Mouse (Mus musculus) hindbrain, embryonic 12.5 days (tissue): ENCODE results near the gene Wfdc13. TPM values are rescaled to one million over a fixed set of nuclear protein-coding genes. Genes with fewer than 3 reads are reported as not detected.

Source experiments
- ATAC-seq: fragments of 200-750 bp; cut with Nextera tagmentation; 2 replicates; pipeline ENCODE4 v1.8.0; 2017; ENCODE audit warnings: moderate TSS enrichment; ENCODE audit not compliant: low FRiP score
- H3K27ac ChIP-seq: fragments of 300-500 bp; sonication (generic); 2 replicates; pipeline ENCODE4 v1.5.1; 2016; ENCODE audit warnings: mild to moderate bottlenecking
- H3K27me3 ChIP-seq: fragments of 300-500 bp; sonication (generic); 2 replicates; pipeline ENCODE4 v1.6.1; 2016; ENCODE audit warnings: mild to moderate bottlenecking
- H3K36me3 ChIP-seq: fragments of 300-500 bp; sonication (generic); 2 replicates; pipeline ENCODE4 v1.6.1; 2016; ENCODE audit warnings: mild to moderate bottlenecking
- H3K4me1 ChIP-seq: fragments of 300-500 bp; sonication (generic); 2 replicates; pipeline ENCODE4 v1.6.1; 2016
- H3K4me2 ChIP-seq: fragments of 300-500 bp; sonication (generic); replicated peaks from 2 replicates; pipeline ENCODE4 v1.6.1; 2016; ENCODE audit warnings: mild to moderate bottlenecking
- H3K4me3 ChIP-seq: fragments of 300-500 bp; sonication (generic); 2 replicates; pipeline ENCODE4 v1.5.1; 2016; ENCODE audit warnings: mild to moderate bottlenecking
- H3K9ac ChIP-seq: fragments of 300-500 bp; sonication (generic); 2 replicates; pipeline ENCODE4 v1.6.1; 2016; ENCODE audit warnings: mild to moderate bottlenecking, moderate library complexity
- H3K9me3 ChIP-seq: fragments of 300-500 bp; sonication (generic); replicated peaks from 2 replicates; pipeline ENCODE4 v1.6.1; 2016; ENCODE audit warnings: mild to moderate bottlenecking
- WGBS: fragments of 180-500 bp; shearing (Covaris S2); methylation state at CpG from one replicate; pipeline ENCODE4 v1.1.7; 2016; 5-methylcytosine and 5-hydroxymethylcytosine counted together
- polyA plus RNA-seq: library from polyadenylated mRNA; unstranded; fragments of >200 nt; fragmentation: Nextera tagmentation; extraction: Ambion mirVana; gene quantifications from 2 replicates; pipeline ENCODE4 v1.2.1, GENCODE M21; 2016

Wfdc13 gene
- polyA plus RNA-seq, 1 experiment from 2014 or later = not detected

- H3K4me2 ChIP-seq = no peak overlapping the region
- no peak overlapping the region for H3K27ac ChIP-seq
- no peak overlapping the region for H3K4me3 ChIP-seq
- WGBS = 28% methylated on average over 6 of the region's 6 CpGs
- no peaks in the 10 kb centered on the region for H3K9me3 ChIP-seq
- H3K27me3 ChIP-seq = no peaks in the 10 kb centered on the region
- H3K36me3 ChIP-seq = no peaks in the 10 kb centered on the region
- no peak overlapping the region for H3K9ac ChIP-seq
- H3K4me1 ChIP-seq = no peaks in the 10 kb centered on the region
- no peak for ATAC-seq
These were observed 41.1 kb downstream of the Wfdc13 start for GRCm38 (mm10) chr2:164725895-164726619.

- H3K36me3 ChIP-seq = no peaks in the 10 kb centered on the region
- no peaks in the 10 kb centered on the region for H3K9me3 ChIP-seq
- H3K27me3 ChIP-seq = no peaks in the 10 kb centered on the region
- no peak overlapping the region for H3K27ac ChIP-seq
- no peaks in the 10 kb centered on the region for H3K4me1 ChIP-seq
- WGBS = 78% methylated on average over 5 of the region's 5 CpGs
- H3K4me3 ChIP-seq = no peak overlapping the region
- no peak overlapping the region for H3K9ac ChIP-seq
- no peak overlapping the region for H3K4me2 ChIP-seq
- ATAC-seq = no peak
These were observed 46.8 kb downstream of the Wfdc13 start for GRCm38 (mm10) chr2:164731719-164732118.

GRCm38 (mm10) chr2:164733259-164733658, 48.4 kb downstream of the Wfdc13 start:
- no peak overlapping the region for H3K4me3 ChIP-seq
- H3K27me3 ChIP-seq = no peaks in the 10 kb centered on the region
- no peak overlapping the region for H3K27ac ChIP-seq
- H3K9me3 ChIP-seq = no peaks in the 10 kb centered on the region
- no peak for ATAC-seq
- no peak overlapping the region for H3K9ac ChIP-seq
- H3K36me3 ChIP-seq = no peaks in the 10 kb centered on the region
- no peaks in the 10 kb centered on the region for H3K4me1 ChIP-seq
- 90% methylated on average over 2 of the region's 2 CpGs for whole genome bisulfite sequencing
- no peak overlapping the region for H3K4me2 ChIP-seq

- no peaks in the 10 kb centered on the region for H3K9me3 ChIP-seq
- no peak overlapping the region for H3K4me3 ChIP-seq
- WGBS = 84% methylated on average over 5 of the region's 5 CpGs
- no peaks in the 10 kb centered on the region for H3K4me1 ChIP-seq
- no peak for ATAC-seq
- H3K4me2 ChIP-seq = no peak overlapping the region
- no peaks in the 10 kb centered on the region for H3K27me3 ChIP-seq
- no peak overlapping the region for H3K27ac ChIP-seq
- H3K9ac ChIP-seq = no peak overlapping the region
- H3K36me3 ChIP-seq = no peaks in the 10 kb centered on the region
These were observed 49.9 kb downstream of the Wfdc13 start for GRCm38 (mm10) chr2:164734839-164735238.

- no peaks in the 10 kb centered on the region for H3K9me3 ChIP-seq
- 93% methylated on average over 5 of the region's 5 CpGs for WGBS
- H3K4me3 ChIP-seq = no peak overlapping the region
- no peaks in the 10 kb centered on the region for H3K36me3 ChIP-seq
- no peak for ATAC-seq
- no peak overlapping the region for H3K27ac ChIP-seq
- no peak overlapping the region for H3K9ac ChIP-seq
- no peaks in the 10 kb centered on the region for H3K27me3 ChIP-seq
- H3K4me2 ChIP-seq = no peak overlapping the region
- H3K4me1 ChIP-seq = no peaks in the 10 kb centered on the region
These were observed 50.5 kb downstream of the Wfdc13 start for GRCm38 (mm10) chr2:164735446-164735845.

Other genes starting within 250 kb of the Wfdc13 start
- 17.6 and 18.8 TPM in 2 replicates for gene Sdc4, start 241.2 kb upstream of the Wfdc13 start, polyA plus RNA-seq
- 65.1 and 71.5 TPM in 2 replicates for gene Sys1, start 228.1 kb upstream of the Wfdc13 start, polyA plus RNA-seq
- 1.2 and 5.7 TPM in 2 replicates for gene Gm20458, start 224.1 kb upstream of the Wfdc13 start, polyA plus RNA-seq
- gene Trp53tg5, start 211.4 kb upstream of the Wfdc13 start, polyA plus RNA-seq = not detected in 2 replicates
- gene Dbndd2, start 199.0 kb upstream of the Wfdc13 start, polyA plus RNA-seq = 5.1 and 7.2 TPM in 2 replicates
- 48.9 and 53.3 TPM in 2 replicates for gene Pigt, start 187.6 kb upstream of the Wfdc13 start, polyA plus RNA-seq
- 21.0 and 48.2 TPM in 2 replicates for gene Wfdc2, start 122.7 kb upstream of the Wfdc13 start, polyA plus RNA-seq
- not detected in 2 replicates for gene Spint3, start 111.6 kb upstream of the Wfdc13 start, polyA plus RNA-seq
- not detected in 2 replicates for gene Wfdc6a, start 99.7 kb upstream of the Wfdc13 start, polyA plus RNA-seq
- not detected in 2 replicates for gene Eppin, start 91.5 kb upstream of the Wfdc13 start, polyA plus RNA-seq
- not detected in 2 replicates for gene Wfdc6b, start 71.6 kb upstream of the Wfdc13 start, polyA plus RNA-seq
- gene Wfdc8, start 71.5 kb upstream of the Wfdc13 start, polyA plus RNA-seq = not detected in 2 replicates
- not detected in 2 replicates for gene Wfdc16, start 46.3 kb upstream of the Wfdc13 start, polyA plus RNA-seq
- not detected in 2 replicates for gene Wfdc10, start 29.1 kb upstream of the Wfdc13 start, polyA plus RNA-seq
- gene Wfdc9, start 28.5 kb upstream of the Wfdc13 start, polyA plus RNA-seq = not detected in 2 replicates
- gene Wfdc11, start 11.0 kb upstream of the Wfdc13 start, polyA plus RNA-seq = not detected in 2 replicates
- gene Spint4, start 13.4 kb downstream of the Wfdc13 start, polyA plus RNA-seq = not detected in 2 replicates
- gene Spint5, start 30.2 kb downstream of the Wfdc13 start, polyA plus RNA-seq = not detected in 2 replicates
- 1.0 and 1.2 TPM in 2 replicates for gene Wfdc3, start 60.8 kb downstream of the Wfdc13 start, polyA plus RNA-seq
- 85.3 and 89.7 TPM in 2 replicates for gene Dnttip1, start 60.9 kb downstream of the Wfdc13 start, polyA plus RNA-seq
- gene Ube2c, start 84.8 kb downstream of the Wfdc13 start, polyA plus RNA-seq = 296 and 341 TPM in 2 replicates
- gene Tnnc2, start 94.9 kb downstream of the Wfdc13 start, polyA plus RNA-seq = 4.9 and 31.3 TPM in 2 replicates
- 15.0 and 15.7 TPM in 2 replicates for gene Snx21, start 100.7 kb downstream of the Wfdc13 start, polyA plus RNA-seq
- gene Acot8, start 119.8 kb downstream of the Wfdc13 start, polyA plus RNA-seq = 15.3 and 17.0 TPM in 2 replicates
- 11.9 and 12.2 TPM in 2 replicates for gene Zswim3, start 120.0 kb downstream of the Wfdc13 start, polyA plus RNA-seq
- gene Zswim1, start 137.6 kb downstream of the Wfdc13 start, polyA plus RNA-seq = 21.4 and 22.3 TPM in 2 replicates
- not detected in 2 replicates for gene Spata25, start 143.4 kb downstream of the Wfdc13 start, polyA plus RNA-seq
- 108 and 112 TPM in 2 replicates for gene Ctsa, start 147.8 kb downstream of the Wfdc13 start, polyA plus RNA-seq
- 5.5 and 6.1 TPM in 2 replicates for gene Neurl2, start 148.3 kb downstream of the Wfdc13 start, polyA plus RNA-seq
- gene Pltp, start 172.6 kb downstream of the Wfdc13 start, polyA plus RNA-seq = 77.3 and 78.5 TPM in 2 replicates
- gene Pcif1, start 194.2 kb downstream of the Wfdc13 start, polyA plus RNA-seq = 85.2 and 87.6 TPM in 2 replicates
- gene Zfp335, start 226.7 kb downstream of the Wfdc13 start, polyA plus RNA-seq = 17.3 and 18.2 TPM in 2 replicates